Mouse (Mus musculus): ENCODE data around the gene Hist1h3a.

- TF ChIP-seq TAL1 (IDR thresholded peaks at IDR 0.05; ENCODE audit: low read length) (no peak), GATA1 (IDR thresholded peaks at IDR 0.05; ENCODE audit: low read length) (no peak)
Observed at GRCm38 (mm10) chr13:23740256-23740840, 21.8 kb downstream of the Hist1h3a start.

All from erythroblast, embryonic 14.5 days (primary cell).